Mouse (Mus musculus) limb, embryonic 11.5 days (tissue): ENCODE data around the gene Dnajb12. TPM values are rescaled to one million over a fixed set of nuclear protein-coding genes. Genes with fewer than 3 reads are reported as not detected.

Source experiments
- ATAC-seq: fragments of 200-750 bp; cut with Nextera tagmentation; 2 replicates; pipeline ENCODE4 v1.8.0; 2017; ENCODE audit warnings: low read depth; ENCODE audit not compliant: insufficient number of reproducible peaks, low FRiP score, low TSS enrichment
- DNase-seq: peaks from one replicate; pipeline ENCODE4 v3.0.0-alpha.2; 2015; ENCODE audit warnings: low spot score
- H3K27ac ChIP-seq: fragments of 300-500 bp; sonication (generic); replicated peaks from 2 replicates; pipeline ENCODE4 v1.5.1; 2014; ENCODE audit warnings: low read depth, mild to moderate bottlenecking, low read length
- H3K27me3 ChIP-seq: fragments of 300-500 bp; sonication (generic); 2 replicates; pipeline ENCODE4 v1.6.1; 2014; ENCODE audit warnings: mild to moderate bottlenecking, low read length, mixed read lengths; ENCODE audit not compliant: control insufficient read depth, insufficient read depth
- H3K36me3 ChIP-seq: fragments of 300-500 bp; sonication (generic); 2 replicates; pipeline ENCODE4 v1.6.1; 2014; ENCODE audit warnings: mild to moderate bottlenecking, low read length, moderate library complexity, mixed read lengths; ENCODE audit not compliant: control insufficient read depth, insufficient read depth
- H3K4me1 ChIP-seq: fragments of 300-500 bp; sonication (generic); 2 replicates; pipeline ENCODE4 v1.6.1; 2014; ENCODE audit warnings: low read length, mixed read lengths; ENCODE audit not compliant: control insufficient read depth, insufficient read depth
- H3K4me2 ChIP-seq: fragments of 300-500 bp; sonication (generic); 2 replicates; pipeline ENCODE4 v1.6.1; 2014; ENCODE audit warnings: low read depth, mild to moderate bottlenecking, moderate library complexity; ENCODE audit not compliant: severe bottlenecking
- H3K4me3 ChIP-seq: fragments of 300-500 bp; sonication (generic); 2 replicates; pipeline ENCODE4 v1.5.1; 2014; ENCODE audit warnings: low read depth, low read length
- H3K9ac ChIP-seq: fragments of 300-500 bp; sonication (generic); 2 replicates; pipeline ENCODE4 v1.6.1; 2014; ENCODE audit warnings: mild to moderate bottlenecking, low read length
- H3K9me3 ChIP-seq: fragments of 300-500 bp; sonication (generic); 2 replicates; pipeline ENCODE4 v1.6.1; 2016; ENCODE audit warnings: low read length; ENCODE audit not compliant: control insufficient read depth
- WGBS: fragments of 180-500 bp; shearing (Covaris S2); extraction: QIAGEN DNeasy Blood & Tissue Kit; methylation state at CpG from one replicate; pipeline ENCODE4 v1.1.7; 2014; 5-methylcytosine and 5-hydroxymethylcytosine counted together
- polyA plus RNA-seq: library from polyadenylated mRNA; unstranded; fragments of >200 nt; fragmentation: Nextera tagmentation; extraction: Ambion mirVana; gene quantifications from 2 replicates; pipeline ENCODE4 v1.2.1, GENCODE M21; 2014

Dnajb12 gene
- polyA plus RNA-seq, 1 experiment from 2014 or later = 23.8 TPM

DNA sequence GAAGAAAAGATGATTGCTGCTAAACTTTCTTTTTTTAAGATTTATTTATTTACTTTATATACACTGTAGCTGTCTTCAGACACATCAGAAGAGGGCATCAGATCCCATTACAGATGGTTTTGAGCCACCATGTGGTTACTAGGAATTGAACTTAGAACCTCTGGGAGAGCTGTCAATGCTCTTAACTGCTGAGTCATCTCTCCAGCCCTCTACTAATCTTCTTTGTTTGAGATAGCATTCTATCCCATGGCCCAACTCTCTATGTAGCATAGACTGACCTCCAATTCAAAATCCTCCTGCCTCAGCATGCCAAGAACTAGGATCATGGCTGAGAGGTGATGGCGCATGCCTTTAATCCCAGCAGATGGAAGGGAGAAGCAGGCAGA, 6.7 kb downstream of the Dnajb12 start:
- H3K9ac ChIP-seq = no peak overlapping the region
- H3K4me1 ChIP-seq = no peaks in the 10 kb centered on the region
- no peak overlapping the region for H3K4me3 ChIP-seq
- no peak overlapping the region for H3K27ac ChIP-seq
- no peak overlapping the region for H3K4me2 ChIP-seq
- 0 out of 2 replicates have a peak, but pooled peaks cover 2% of the 10 kb centered on the region for H3K36me3 ChIP-seq
- WGBS = 90% methylated on average over 1 of the region's 1 CpGs
- ATAC-seq = no peak
- no peaks in the 10 kb centered on the region for H3K27me3 ChIP-seq
- H3K9me3 ChIP-seq = no peaks in the 10 kb centered on the region
- DNase-seq = no peak

DNA sequence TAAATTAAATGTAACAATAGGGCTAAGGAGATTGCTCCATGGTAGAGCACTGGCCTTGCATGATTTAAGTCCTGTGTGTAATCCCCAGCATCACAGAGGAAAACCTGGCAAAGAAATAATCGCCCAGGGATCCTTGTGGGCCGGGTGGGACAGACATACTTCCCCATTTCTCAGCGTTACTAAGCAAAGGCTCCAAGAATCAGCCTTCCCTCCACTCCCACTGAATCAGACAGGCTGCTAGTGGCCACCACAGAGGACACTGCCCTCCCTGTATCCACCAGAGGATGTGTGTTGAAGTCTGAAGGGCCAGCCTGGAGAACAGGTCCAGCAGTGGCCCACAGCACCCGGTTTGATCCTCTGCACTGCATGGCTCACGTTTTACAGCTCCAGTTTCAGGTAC, 8.1 kb downstream of the Dnajb12 start:
- Histone ChIP-seq H3K27me3 (no peaks in the 10 kb centered on the region), H3K36me3 (peaks cover 5% of the 10 kb centered on the region; the same call in 1 of the 2 replicates)
- no peak for DNase-seq

DNA sequence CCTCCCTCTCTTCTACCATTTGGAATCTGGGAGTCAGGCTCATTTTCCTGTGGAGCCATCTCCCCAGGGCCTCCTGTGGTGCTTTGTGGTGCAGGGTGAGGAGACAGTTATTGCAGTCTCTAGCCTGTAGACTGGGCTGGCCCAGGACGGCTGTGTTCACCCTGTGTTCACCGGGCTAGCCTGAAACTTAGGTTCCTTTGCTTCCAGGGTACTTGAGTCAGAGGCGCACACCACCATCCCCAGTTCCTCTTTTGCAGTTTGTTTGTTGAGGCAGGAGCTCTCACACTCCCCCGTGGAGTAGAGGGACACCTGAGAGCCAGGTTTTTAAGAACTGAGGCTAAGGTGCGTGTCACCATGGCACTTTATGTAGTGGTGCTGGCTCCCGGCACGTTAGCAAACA, 10.0 kb downstream of the Dnajb12 start:
- Histone ChIP-seq H3K36me3 (peaks cover 10% of the 10 kb centered on the region; the same call in 1 of the 2 replicates), H3K4me1 (no peaks in the 10 kb centered on the region), H3K4me3 (no peak overlapping the region), H3K4me2 (no peak overlapping the region), H3K27ac (no peak overlapping the region), H3K9ac (no peak overlapping the region), H3K9me3 (no peaks in the 10 kb centered on the region), H3K27me3 (no peaks in the 10 kb centered on the region)
- ATAC-seq (no peak), DNase-seq (no peak)
- WGBS = 85% methylated on average over 7 of the region's 7 CpGs

More for the DNA sequence above, 8.1 kb downstream of the Dnajb12 start:
- Histone ChIP-seq H3K4me1 (no peaks in the 10 kb centered on the region), H3K9me3 (no peaks in the 10 kb centered on the region), H3K9ac (no peak overlapping the region), H3K4me2 (no peak overlapping the region), H3K4me3 (no peak overlapping the region), H3K27ac (0 out of 2 replicates have a peak overlapping the region, but pooled peaks have one; percentile 8)
- no peak for ATAC-seq
- WGBS = 86% methylated on average over 5 of the region's 5 CpGs

DNA sequence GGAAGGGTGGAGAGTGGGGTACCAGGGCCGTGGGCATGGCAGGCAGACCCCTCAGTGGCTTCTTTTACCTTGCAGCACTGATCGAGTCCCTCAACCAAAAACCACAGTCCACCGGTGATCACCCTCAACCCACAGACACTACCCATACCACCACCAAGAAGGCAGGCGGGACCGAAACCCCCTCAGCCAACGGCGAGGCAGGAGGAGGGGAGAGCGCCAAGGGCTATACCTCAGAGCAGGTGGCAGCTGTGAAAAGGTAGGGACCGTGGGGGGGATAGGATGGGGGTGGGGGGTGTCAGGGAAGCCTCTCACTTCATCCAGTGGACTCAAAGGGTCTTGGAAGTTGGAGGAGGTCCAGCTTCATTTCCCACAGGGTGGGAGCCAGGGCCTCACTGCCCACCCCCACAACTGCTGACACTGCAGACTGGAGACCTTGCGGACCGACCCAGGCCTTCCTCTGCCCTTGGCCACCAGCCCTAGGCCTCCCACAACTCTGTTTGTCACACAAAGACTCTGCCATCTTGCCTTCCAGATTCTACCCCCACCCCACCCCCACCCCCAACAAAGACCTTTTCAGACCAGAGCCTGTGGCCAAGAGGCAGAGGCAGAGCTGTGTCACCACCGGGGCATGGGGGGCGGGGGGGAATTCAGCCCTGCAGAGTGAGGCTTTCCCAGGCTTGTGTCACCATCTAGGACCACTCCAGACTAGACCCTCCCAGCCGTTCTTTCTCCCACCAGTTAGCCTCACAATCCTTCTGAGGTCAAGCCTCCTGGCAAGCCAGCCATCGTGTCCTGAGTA, 10.8 kb downstream of the Dnajb12 start:
- no peaks in the 10 kb centered on the region for H3K9me3 ChIP-seq
- DNase-seq (no peak), ATAC-seq (no peak)
- H3K4me1 ChIP-seq = peaks cover 3% of the 10 kb centered on the region; the same call in 1 of the 2 replicates
- H3K27ac ChIP-seq = no peak overlapping the region
- peaks cover 14% of the 10 kb centered on the region; the same call in 1 of the 2 replicates for H3K36me3 ChIP-seq
- no peaks in the 10 kb centered on the region for H3K27me3 ChIP-seq
- no peak overlapping the region for H3K9ac ChIP-seq
- 87% methylated on average over 15 of the region's 15 CpGs for WGBS
- H3K4me2 ChIP-seq = no peak overlapping the region
- no peak overlapping the region for H3K4me3 ChIP-seq

DNA sequence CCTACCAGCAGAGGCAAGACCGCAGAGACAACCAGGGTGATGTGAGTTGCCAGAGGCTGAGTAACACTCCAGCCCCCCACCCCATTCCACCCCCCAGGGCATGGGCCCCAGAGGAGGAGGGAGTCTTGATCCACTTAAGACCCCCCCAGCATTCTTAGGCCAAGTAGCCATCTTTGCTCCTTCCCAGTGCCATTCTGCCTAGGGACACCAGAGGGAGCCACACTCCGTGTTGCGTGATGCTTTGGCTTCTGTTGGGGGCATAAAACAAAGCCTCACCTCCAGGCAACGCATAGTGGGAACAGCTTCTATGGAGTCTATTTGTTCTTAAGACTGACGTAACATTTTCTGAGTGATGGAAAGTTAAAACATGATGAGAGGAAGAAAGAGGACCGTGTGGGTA, 13.6 kb downstream of the Dnajb12 start:
- WGBS = 49% methylated on average over 6 of the region's 6 CpGs
- Histone ChIP-seq H3K9me3 (no peaks in the 10 kb centered on the region), H3K27me3 (no peaks in the 10 kb centered on the region), H3K9ac (no peak overlapping the region), H3K27ac (no peak overlapping the region), H3K36me3 (peaks cover 26% of the 10 kb centered on the region), H3K4me1 (peaks cover 13% of the 10 kb centered on the region), H3K4me2 (no peak overlapping the region), H3K4me3 (no peak overlapping the region)
- DNase-seq (peak; percentile 79), ATAC-seq (no peak)

DNA sequence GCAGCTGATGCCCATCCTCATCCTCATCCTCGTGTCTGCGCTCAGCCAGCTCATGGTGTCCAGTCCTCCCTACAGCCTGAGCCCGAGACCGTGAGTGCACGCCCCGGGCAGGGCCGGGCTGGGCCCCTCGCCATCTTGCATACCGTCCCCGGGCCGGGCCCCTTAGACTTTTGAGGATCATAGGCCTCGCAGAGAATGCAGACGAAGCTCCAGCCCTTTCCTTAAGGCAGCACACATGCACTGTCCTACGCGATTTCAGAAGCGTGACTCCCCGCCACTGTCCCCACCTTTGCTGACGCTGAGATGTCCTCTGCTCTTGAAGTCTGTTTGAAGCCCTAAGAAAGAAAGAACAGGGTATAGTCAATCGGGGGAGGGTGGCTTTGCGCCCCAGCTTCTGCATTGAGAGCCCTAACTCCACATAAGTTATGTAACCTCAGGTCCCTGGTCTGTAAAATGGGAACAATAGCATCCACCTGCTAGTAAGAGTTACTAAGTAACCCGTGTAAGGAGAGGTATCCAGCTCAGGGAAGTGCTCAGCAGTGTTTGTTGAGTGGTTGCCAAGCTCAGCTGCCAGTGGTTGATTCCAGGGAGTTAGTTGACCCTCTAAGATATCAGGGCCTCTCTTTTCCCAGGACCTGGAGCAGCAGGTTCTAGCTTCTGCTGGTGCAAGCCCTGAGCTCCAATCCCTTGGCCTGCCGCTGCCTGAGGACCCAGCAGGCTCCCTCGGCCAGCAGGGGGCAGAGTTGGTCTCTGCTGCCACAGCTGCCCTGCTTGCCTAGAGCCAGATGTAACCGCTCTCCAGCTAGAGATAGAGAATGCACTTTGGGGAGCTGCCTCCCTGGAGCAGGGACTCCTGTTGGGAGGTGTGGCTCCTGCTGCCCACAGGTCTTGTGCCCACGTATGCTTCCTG, 15.2 kb downstream of the Dnajb12 start:
- Histone ChIP-seq H3K4me1 (peaks cover 29% of the 10 kb centered on the region), H3K4me3 (no peak overlapping the region), H3K27ac (no peak overlapping the region), H3K27me3 (no peaks in the 10 kb centered on the region), H3K9ac (no peak overlapping the region), H3K9me3 (no peaks in the 10 kb centered on the region), H3K36me3 (peaks cover 31% of the 10 kb centered on the region), H3K4me2 (peak overlapping the region; percentile 10; the same call in 1 of the 2 replicates)
- DNase-seq = peak; percentile 93
- 82% methylated on average over 25 of the region's 25 CpGs for WGBS
- no peak for ATAC-seq

DNA sequence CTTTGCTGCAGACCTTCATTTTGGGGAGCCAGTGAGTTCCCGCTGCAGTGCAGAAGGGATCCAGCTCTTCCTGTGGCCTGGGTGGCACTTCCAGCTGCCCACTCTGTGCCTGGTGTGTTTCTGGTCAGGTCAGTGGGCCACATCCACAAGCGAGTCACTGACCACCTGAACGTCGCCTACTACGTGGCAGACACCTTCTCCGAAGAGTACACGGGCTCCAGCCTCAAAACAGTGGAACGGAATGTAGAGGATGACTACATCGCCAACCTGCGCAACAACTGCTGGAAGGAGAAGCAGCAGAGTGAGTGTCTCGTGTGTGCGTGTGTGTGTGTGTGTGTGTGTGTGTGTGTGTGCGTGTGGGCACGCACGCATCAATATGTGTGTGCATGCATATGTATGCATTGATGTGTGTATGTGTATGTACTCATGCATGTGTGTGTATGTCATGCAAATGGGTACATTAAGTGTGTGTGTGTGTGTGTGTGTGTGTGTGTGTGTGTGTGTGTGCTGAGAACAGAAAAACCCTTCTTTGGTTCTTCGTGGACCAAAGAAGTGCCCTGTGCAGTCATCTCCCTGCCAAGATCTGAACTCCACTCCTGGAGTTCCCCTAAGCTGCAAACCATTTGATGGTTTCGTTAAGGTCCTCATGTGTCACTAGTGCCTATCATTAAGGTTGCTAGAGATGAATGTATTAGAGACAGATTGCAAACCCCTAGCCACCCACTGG, 16.3 kb downstream of the Dnajb12 start:
- DNase-seq (no peak), ATAC-seq (no peak)
- Histone ChIP-seq H3K9ac (no peak overlapping the region), H3K36me3 (peaks cover 31% of the 10 kb centered on the region), H3K9me3 (no peaks in the 10 kb centered on the region), H3K4me1 (peaks cover 38% of the 10 kb centered on the region), H3K4me2 (no peak overlapping the region), H3K27ac (no peak overlapping the region), H3K4me3 (no peak overlapping the region), H3K27me3 (no peaks in the 10 kb centered on the region)
- WGBS = 96% methylated on average over 17 of the region's 17 CpGs

DNA sequence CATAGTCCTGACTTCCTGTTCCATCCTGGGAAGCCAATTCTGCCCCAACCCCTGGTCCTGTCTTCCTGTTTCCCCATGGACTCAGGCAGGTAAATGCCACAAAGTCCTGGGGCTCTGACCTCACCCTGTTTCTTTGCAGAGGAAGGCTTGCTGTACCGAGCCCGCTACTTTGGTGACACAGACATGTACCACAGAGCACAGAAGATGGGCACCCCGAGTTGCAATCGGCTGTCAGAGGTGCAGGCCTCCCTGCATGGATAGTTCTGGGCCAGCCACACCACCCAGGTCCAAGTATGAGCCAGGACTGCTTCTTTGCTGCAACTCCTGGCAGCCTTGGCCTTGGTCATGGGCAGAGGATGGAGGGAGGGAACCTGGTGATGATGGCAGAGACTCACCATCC, 16.9 kb downstream of the Dnajb12 start:
- H3K36me3 ChIP-seq = peaks cover 31% of the 10 kb centered on the region
- H3K4me3 ChIP-seq = no peak overlapping the region
- no peak overlapping the region for H3K9ac ChIP-seq
- H3K9me3 ChIP-seq = no peaks in the 10 kb centered on the region
- no peak for DNase-seq
- WGBS = 92% methylated on average over 4 of the region's 4 CpGs
- ATAC-seq = no peak
- H3K4me1 ChIP-seq = peaks cover 42% of the 10 kb centered on the region
- H3K27me3 ChIP-seq = no peaks in the 10 kb centered on the region
- H3K27ac ChIP-seq = no peak overlapping the region
- H3K4me2 ChIP-seq = no peak overlapping the region
